Mouse (Mus musculus): ENCODE data around the gene Il23r. TPM values are rescaled to one million over a fixed set of nuclear protein-coding genes. Genes with fewer than 3 reads are reported as not detected.

Il23r gene
- polyA plus RNA-seq, 1 experiment from 2014 or later = not detected

- WGBS = 75% methylated on average over 2 of the region's 2 CpGs
- Histone ChIP-seq H3K9ac (replicated peaks; ENCODE audit: low read depth, low read length) (no peak overlapping the region), H3K9me3 (ENCODE audit: control insufficient read depth, low read depth, low read length) (no peaks in the 10 kb centered on the region), H3K27ac (ENCODE audit: low read length) (no peak overlapping the region), H3K27me3 (ENCODE audit: control insufficient read depth, insufficient read depth, low read length) (no peaks in the 10 kb centered on the region), H3K4me2 (replicated peaks; ENCODE audit: low read depth, low read length) (no peak overlapping the region), H3K4me1 (ENCODE audit: control insufficient read depth, insufficient read depth, low read length) (no peaks in the 10 kb centered on the region), H3K4me3 (ENCODE audit: low read depth, low read length) (no peak overlapping the region), H3K36me3 (ENCODE audit: control insufficient read depth, insufficient read depth, low read length) (no peaks in the 10 kb centered on the region)
- ATAC-seq (ENCODE audit: insufficient number of reproducible peaks, insufficient read depth, low FRiP score, low read depth) = no peak
Observed at GRCm38 (mm10) chr6:67413378-67413777, 78.3 kb downstream of the Il23r start.

- no peak for ATAC-seq (ENCODE audit: insufficient number of reproducible peaks, insufficient read depth, low FRiP score, low read depth)
- no peaks in the 10 kb centered on the region for H3K4me1 ChIP-seq (ENCODE audit: control insufficient read depth, insufficient read depth, low read length)
- 80% methylated on average over 3 of the region's 3 CpGs for WGBS
Observed at GRCm38 (mm10) chr6:67405281-67405682, 86.4 kb downstream of the Il23r start.

GRCm38 (mm10) chr6:67399551-67399950, 92.1 kb downstream of the Il23r start:
- H3K27me3 ChIP-seq (ENCODE audit: control insufficient read depth, insufficient read depth, low read length) = no peaks in the 10 kb centered on the region

More at GRCm38 (mm10) chr6:67405281-67405682, 86.4 kb downstream of the Il23r start:
- H3K27ac ChIP-seq (ENCODE audit: low read length) = no peak overlapping the region
- H3K4me3 ChIP-seq (ENCODE audit: low read depth, low read length) = no peak overlapping the region
- no peak overlapping the region for H3K4me2 ChIP-seq (replicated peaks; ENCODE audit: low read depth, low read length)
- H3K9me3 ChIP-seq (ENCODE audit: control insufficient read depth, low read depth, low read length) = no peaks in the 10 kb centered on the region
- no peaks in the 10 kb centered on the region for H3K27me3 ChIP-seq (ENCODE audit: control insufficient read depth, insufficient read depth, low read length)
- H3K36me3 ChIP-seq (ENCODE audit: control insufficient read depth, insufficient read depth, low read length) = no peaks in the 10 kb centered on the region
- no peak overlapping the region for H3K9ac ChIP-seq (replicated peaks; ENCODE audit: low read depth, low read length)

GRCm38 (mm10) chr6:67375982-67376391, 115.7 kb downstream of the Il23r start, which contains the start of gene Il12rb2:
Gene Il12rb2, minus strand, starts transcription at chr6:67376188.
- H3K27me3 ChIP-seq (ENCODE audit: control insufficient read depth, insufficient read depth, low read length) = no peaks in the 10 kb centered on the region
- H3K36me3 ChIP-seq (ENCODE audit: control insufficient read depth, insufficient read depth, low read length) = no peaks in the 10 kb centered on the region
- no peak for ATAC-seq (ENCODE audit: insufficient number of reproducible peaks, insufficient read depth, low FRiP score, low read depth)
- peak within 1 kb of the TSS; percentile 15; the same call in 1 of the 2 replicates for H3K4me3 ChIP-seq (ENCODE audit: low read depth, low read length)
- no peak within 1 kb of the TSS for H3K27ac ChIP-seq (ENCODE audit: low read length)
- H3K4me1 ChIP-seq (ENCODE audit: control insufficient read depth, insufficient read depth, low read length) = no peaks in the 10 kb centered on the region
- H3K9ac ChIP-seq (replicated peaks; ENCODE audit: low read depth, low read length) = no peak within 1 kb of the TSS
- no peaks in the 10 kb centered on the region for H3K9me3 ChIP-seq (ENCODE audit: control insufficient read depth, low read depth, low read length)
- H3K4me2 ChIP-seq (replicated peaks; ENCODE audit: low read depth, low read length) = peak within 1 kb of the TSS; percentile 40
- 7% methylated on average over 26 of the region's 26 CpGs for WGBS

More at GRCm38 (mm10) chr6:67399551-67399950, 92.1 kb downstream of the Il23r start:
- Histone ChIP-seq H3K9me3 (ENCODE audit: control insufficient read depth, low read depth, low read length) (no peaks in the 10 kb centered on the region), H3K36me3 (ENCODE audit: control insufficient read depth, insufficient read depth, low read length) (no peaks in the 10 kb centered on the region), H3K4me3 (ENCODE audit: low read depth, low read length) (no peak overlapping the region), H3K4me1 (ENCODE audit: control insufficient read depth, insufficient read depth, low read length) (no peaks in the 10 kb centered on the region), H3K9ac (replicated peaks; ENCODE audit: low read depth, low read length) (no peak overlapping the region), H3K27ac (ENCODE audit: low read length) (no peak overlapping the region), H3K4me2 (replicated peaks; ENCODE audit: low read depth, low read length) (no peak overlapping the region)
- 76% methylated on average over 5 of the region's 5 CpGs for WGBS
- no peak for ATAC-seq (ENCODE audit: insufficient number of reproducible peaks, insufficient read depth, low FRiP score, low read depth)

Other genes with a start within 250 kb of the Il23r start
- 0.11 TPM in 1 of 2 replicates, not detected in the other for gene Il12rb2, start 115.7 kb downstream of the Il23r start, polyA plus RNA-seq (2014; fragmentation: Nextera tagmentation; extraction: Ambion mirVana)
- 55.0 and 63.8 TPM in 2 replicates for gene Tacstd2, start 43.9 kb upstream of the Il23r start, polyA plus RNA-seq (2014; fragmentation: Nextera tagmentation; extraction: Ambion mirVana)

All from stomach, embryonic 14.5 days (tissue).